16 mouse cellular contexts compared by ENCODE assay signal in the genomic region with DNA sequence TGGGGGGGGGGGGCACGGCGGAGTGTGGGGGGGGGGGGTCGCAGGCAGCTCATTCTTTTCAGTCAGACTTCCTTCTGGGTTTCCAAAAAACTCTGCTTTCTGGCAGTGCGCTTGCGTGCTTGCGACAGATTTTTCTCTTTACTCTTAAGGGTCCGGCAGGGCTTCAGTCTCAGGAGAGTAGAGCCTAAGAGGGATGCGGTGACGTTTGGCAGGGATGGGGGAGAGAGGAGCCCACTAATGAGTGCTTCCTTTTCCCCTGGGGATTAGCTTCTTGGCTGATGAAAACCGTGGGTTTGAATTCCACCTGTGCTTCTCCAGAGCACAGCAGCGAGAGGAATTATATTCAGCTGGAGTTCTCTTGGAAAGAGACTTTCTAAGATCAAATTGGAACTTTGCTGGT. TPM values are rescaled to one million over a fixed set of nuclear protein-coding genes. Genes with fewer than 3 reads are reported as not detected.
A peak's percentile ranks its signal among the peaks of the same experiment; 100 is the strongest.
DNase-seq lines count a peak whose midpoint lies in the region; ATAC-seq lines count a peak whose summit lies in the region.
"Had no signal": no experiment of that assay in that cellular context is flagged by ENCODE, and none has a peak within 500 bp of the region (broad histone marks: within the 10 kb centered on the region; RNA-seq: fewer than 3 reads in every experiment).

No protein-coding gene starts in this region.

- intact Hi-C loops in heart, postnatal 10 days (cut with DNase I) = no loop called here
- intact Hi-C loops in heart, postnatal 25 days (cut with DNase I) = no loop called here

- 19% methylated on average over 11 of the region's 11 CpGs for WGBS in embryonic facial prominence, embryonic 15.5 days

- H3K27ac ChIP-seq in embryonic facial prominence, embryonic 15.5 days (replicated peaks) = no peak overlapping the region
- H3K27ac ChIP-seq: liver, embryonic 12.5 days; neural tube, embryonic 13.5 days had no signal

- no peak overlapping the region for H3K4me3 ChIP-seq in embryonic facial prominence, embryonic 15.5 days (replicated peaks)
- H3K4me3 ChIP-seq: liver, embryonic 12.5 days; neural tube, embryonic 13.5 days had no signal

- no peaks in the 10 kb centered on the region for H3K9me3 ChIP-seq in embryonic facial prominence, embryonic 15.5 days (replicated peaks)
- H3K9me3 ChIP-seq: liver, embryonic 12.5 days; neural tube, embryonic 13.5 days had no signal

- peak; percentile 69; the same call in 1 of the 2 replicates for ATAC-seq in embryonic facial prominence, embryonic 15.5 days (ENCODE audit: insufficient number of reproducible peaks, low FRiP score, low TSS enrichment, low read depth)
- ATAC-seq: liver, embryonic 12.5 days had no signal

- no peaks in the 10 kb centered on the region for H3K27me3 ChIP-seq in embryonic facial prominence, embryonic 15.5 days

- DNase-seq in embryo, embryonic 10.5 days (ENCODE audit: low spot score) = peak; percentile 22
- DNase-seq in embryo, embryonic 9.5 days (ENCODE audit: extremely low spot score) = no peak
- peak; percentile 40 to 42 for DNase-seq in heart, postnatal 10 days
- DNase-seq in heart, postnatal 25 days (ENCODE audit: low spot score) = no peak
- peak; percentile 42 for DNase-seq in kidney, postnatal 10 days
- DNase-seq in kidney, adult 9 months = no peak
- no peak for DNase-seq in B cell, adult 2 months
- DNase-seq: cerebellum, adult 9-11 months; kidney, adult 8-10 months; layer of hippocampus, postnatal 36 days; left cerebral cortex, postnatal 4 days; thymus, postnatal 36 days had no signal

- no peak overlapping the region for H3K4me2 ChIP-seq in embryonic facial prominence, embryonic 15.5 days (replicated peaks)
- H3K4me2 ChIP-seq: liver, embryonic 12.5 days; neural tube, embryonic 13.5 days had no signal

- H3K36me3 ChIP-seq in embryonic facial prominence, embryonic 15.5 days = no peaks in the 10 kb centered on the region
- H3K36me3 ChIP-seq: liver, embryonic 12.5 days; neural tube, embryonic 13.5 days had no signal

- H3K9ac ChIP-seq in embryonic facial prominence, embryonic 15.5 days = no peak overlapping the region
- H3K9ac ChIP-seq: liver, embryonic 12.5 days; neural tube, embryonic 13.5 days had no signal

- peaks cover 22% of the 10 kb centered on the region; the same call in 1 of the 2 replicates for H3K4me1 ChIP-seq in embryonic facial prominence, embryonic 15.5 days
- H3K4me1 ChIP-seq: liver, embryonic 12.5 days; neural tube, embryonic 13.5 days had no signal

RNA-seq across cellular contexts. Expression of a gene that starts 8.5 kb away (rescaled TPM):
- total RNA-seq in heart, postnatal 10 days (2021) = 1 to 10 TPM; 7.4 to 8.4 TPM
- 1 to 10 TPM; 4.3 to 4.6 TPM for total RNA-seq in heart, postnatal 25 days (2021)
- polyA plus RNA-seq in embryonic facial prominence, embryonic 15.5 days (2015; fragmentation: Nextera tagmentation; extraction: Ambion mirVana) = 5.5 and 5.7 TPM in 2 replicates
- total RNA-seq: MEL had no signal

Comparison
In these comparisons a context has a peak if more than half of its experiments do, and no peak if none do; other contexts are left out.
1. DNase-seq: peak in embryo, embryonic 10.5 days (single experiment), heart, postnatal 10 days (2 of 2) and kidney, postnatal 10 days (single experiment); none in embryo, embryonic 9.5 days (single experiment), heart, postnatal 25 days (single experiment), kidney, adult 9 months (single experiment) and B cell, adult 2 months (0 of 2).